Mouse (Mus musculus) c-Kit-positive CD71-negative TER-119-negative erythroid progenitor cells, embryonic 14.5 days (primary cell): ENCODE measurements around the gene E330009J07Rik.

Source experiments
- DNase-seq: peaks from one replicate; pipeline ENCODE4 v3.0.0-alpha.2; 2013; ENCODE audit warnings: low read depth

The E330009J07Rik gene

GRCm38 (mm10) chr6:40429521-40429931 is 6.4 kb downstream of the E330009J07Rik start:
- no peak for DNase-seq

DNA sequence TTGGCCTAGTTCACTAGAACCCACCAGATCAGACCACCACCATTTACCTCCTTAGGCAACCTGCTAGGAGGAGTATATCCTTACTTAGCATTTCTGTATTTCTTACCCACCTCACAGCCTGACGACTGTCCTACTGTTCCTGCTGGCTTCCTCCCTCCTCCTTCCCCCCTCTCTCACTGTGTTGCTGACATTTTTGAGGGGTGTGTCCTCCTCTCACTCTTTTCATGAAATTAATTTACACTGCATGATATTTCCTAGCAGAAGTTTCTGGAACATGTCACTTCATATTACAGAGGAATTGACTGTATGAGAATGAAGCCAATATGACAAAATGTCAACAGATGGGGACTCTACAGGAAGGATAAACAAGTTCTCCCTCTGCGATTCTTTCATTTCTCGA is 7.2 kb downstream of the E330009J07Rik start:
- DNase-seq, result no peak

DNA sequence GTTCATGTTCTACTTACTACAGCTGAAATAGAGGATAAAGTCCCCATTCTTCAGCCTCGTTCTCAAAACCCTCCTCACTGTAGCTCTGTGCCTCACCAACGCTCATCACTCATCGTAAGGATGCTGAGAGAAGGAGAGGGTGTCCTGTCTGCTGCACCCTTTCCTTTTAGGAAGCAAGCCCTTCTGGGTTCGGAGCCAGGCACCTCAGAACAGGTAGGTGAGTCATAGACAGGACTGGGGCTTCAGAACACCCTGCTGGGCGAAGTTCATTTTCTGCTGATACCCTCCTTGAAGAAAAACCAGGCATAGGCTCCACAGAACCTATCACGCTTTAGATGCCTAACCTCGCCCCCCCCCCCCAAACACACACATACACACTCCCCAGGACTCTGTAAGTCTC is 8.5 kb downstream of the E330009J07Rik start:
- DNase-seq, result no peak

- DNase-seq, result no peak
Measured at GRCm38 (mm10) chr6:40423774-40424173, 12.2 kb downstream of the E330009J07Rik start.

- no peak for DNase-seq
Measured at GRCm38 (mm10) chr6:40423013-40423412, 12.9 kb downstream of the E330009J07Rik start.

- no peak for DNase-seq
Measured at GRCm38 (mm10) chr6:40421099-40421498, 14.8 kb downstream of the E330009J07Rik start.

DNA sequence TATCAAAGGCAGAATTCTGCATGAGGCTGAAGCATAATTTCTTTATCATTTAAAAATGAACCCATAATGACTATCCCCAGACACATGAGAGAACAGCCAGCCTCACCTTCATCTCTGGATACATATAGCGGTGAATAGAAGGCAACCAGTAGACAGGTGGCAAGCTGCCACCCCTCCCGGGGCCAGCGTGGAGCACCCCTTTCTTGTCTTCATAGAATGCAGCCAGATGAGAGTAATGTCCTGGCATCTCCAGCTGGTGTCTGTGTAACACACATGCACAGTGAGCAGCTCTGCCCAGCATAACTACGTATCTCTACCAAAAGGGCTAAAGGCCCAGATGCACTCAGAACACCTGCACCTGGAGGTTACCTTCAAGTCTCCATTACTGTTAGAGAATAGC is 17.5 kb downstream of the E330009J07Rik start:
- no peak for DNase-seq

- no peak for DNase-seq
Measured at GRCm38 (mm10) chr6:40415799-40416198, 20.1 kb downstream of the E330009J07Rik start.

- DNase-seq, result no peak
Measured at GRCm38 (mm10) chr6:40413565-40413964, 22.4 kb downstream of the E330009J07Rik start.

- no peak for DNase-seq
Measured at GRCm38 (mm10) chr6:40413046-40413445, 22.9 kb downstream of the E330009J07Rik start.

- no peak for DNase-seq
Measured at GRCm38 (mm10) chr6:40411085-40411484, 24.9 kb downstream of the E330009J07Rik start.

GRCm38 (mm10) chr6:40403640-40404285 is 32.2 kb downstream of the E330009J07Rik start:
- no peak for DNase-seq

- DNase-seq, result no peak
Measured at GRCm38 (mm10) chr6:40402031-40402430, 33.9 kb downstream of the E330009J07Rik start.

DNA sequence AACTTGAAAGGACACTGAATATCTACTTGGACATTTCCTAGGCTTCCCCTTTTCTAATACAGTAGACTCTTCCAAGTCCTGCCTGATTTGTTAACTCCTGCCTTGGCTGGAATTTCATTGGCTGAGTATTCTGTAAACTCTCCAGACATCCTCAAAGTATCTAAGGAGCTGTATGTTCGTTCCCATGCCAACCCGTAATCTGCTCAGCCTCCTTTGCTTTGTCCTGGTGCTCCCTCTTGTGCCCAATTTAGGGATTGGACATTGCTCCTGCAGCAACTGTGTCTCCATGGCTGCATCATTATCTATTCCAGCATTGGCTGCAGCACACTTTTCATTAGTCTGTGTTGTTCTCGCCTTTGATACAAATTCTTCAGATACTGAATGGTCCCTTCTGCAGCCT is 42.7 kb downstream of the E330009J07Rik start:
- DNase-seq, result peak; percentile 23

DNA sequence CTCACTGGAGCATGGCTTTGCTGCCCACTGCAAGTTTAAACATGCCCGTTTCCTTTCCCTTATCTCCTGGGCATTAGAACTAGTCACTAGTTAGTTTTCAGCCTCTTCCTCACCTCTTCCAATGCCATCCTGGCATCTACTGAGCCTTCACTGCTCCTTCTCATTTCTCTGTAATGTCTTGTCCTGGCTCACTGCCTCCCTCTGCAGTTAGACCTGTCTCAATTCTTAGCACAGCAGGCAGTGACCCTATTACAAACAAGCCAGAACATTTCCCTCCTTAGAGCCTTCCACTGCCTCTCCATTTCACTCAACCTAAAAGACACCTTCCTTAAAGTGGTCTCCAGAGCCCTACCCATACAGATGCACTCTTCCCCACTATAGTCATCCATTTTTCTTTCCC is 45.0 kb downstream of the E330009J07Rik start:
- no peak for DNase-seq

GRCm38 (mm10) chr6:40388660-40389059 is 47.3 kb downstream of the E330009J07Rik start:
- peak; percentile 6 for DNase-seq

- no peak for DNase-seq
Measured at GRCm38 (mm10) chr6:40385682-40386081, 50.3 kb downstream of the E330009J07Rik start.

DNA sequence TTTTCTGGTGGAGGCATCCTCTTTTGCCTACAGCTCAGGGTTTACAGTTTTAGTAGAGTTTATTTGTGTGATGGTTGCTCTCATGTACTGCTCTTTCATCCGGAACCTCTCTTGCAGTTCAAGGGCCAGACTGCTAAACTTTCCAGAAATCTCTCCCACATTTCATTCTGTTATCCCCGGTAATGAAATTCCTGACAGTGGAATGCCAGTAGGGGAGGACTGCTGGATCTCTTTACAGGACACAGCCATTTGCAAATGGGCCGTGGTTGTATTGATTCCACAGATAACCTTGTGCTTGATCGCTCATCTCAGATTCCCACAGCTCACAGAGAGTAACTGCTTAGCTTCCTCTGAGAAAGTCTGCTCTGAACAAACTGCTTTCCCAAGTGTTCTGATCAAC is 54.0 kb downstream of the E330009J07Rik start:
- DNase-seq, result no peak

DNA sequence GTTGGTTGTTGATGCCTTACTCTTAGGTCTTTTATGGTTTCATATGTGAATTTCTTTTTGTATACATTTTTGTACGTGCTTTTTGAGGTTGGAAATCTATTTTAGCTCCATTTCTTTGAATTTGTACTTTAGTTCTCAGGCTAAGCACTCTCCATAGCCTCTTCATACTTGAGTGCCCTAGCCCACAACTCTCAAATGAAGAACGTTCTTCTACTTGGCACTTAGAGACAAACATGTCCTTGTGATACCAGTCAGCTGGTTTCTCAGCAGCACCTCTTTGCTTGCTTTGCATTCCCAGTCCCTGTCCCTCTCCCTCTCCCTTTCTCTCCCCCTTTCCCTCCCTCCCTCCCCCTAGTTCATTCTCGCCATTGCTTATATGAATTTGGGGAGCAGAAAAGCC is 55.8 kb downstream of the E330009J07Rik start:
- DNase-seq, result no peak

DNA sequence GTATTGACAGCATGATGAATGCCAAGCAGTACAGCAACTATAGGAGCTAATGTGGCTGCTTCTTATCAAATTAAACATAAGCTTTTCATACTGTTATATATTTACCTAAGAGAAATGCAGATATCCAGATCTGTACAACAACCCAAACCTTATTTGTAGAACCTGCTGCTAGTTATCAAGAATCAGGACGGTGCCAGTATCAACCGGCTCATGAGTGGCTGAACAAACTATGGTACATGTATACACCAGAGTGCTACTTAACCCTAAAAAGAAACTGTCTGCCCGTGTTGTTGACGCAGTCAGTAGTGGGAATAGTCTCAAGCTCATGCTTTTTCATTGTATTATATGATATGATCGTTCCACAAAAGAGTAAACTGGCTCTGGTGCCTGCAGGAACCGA is 64.9 kb downstream of the E330009J07Rik start:
- DNase-seq, result no peak

DNA sequence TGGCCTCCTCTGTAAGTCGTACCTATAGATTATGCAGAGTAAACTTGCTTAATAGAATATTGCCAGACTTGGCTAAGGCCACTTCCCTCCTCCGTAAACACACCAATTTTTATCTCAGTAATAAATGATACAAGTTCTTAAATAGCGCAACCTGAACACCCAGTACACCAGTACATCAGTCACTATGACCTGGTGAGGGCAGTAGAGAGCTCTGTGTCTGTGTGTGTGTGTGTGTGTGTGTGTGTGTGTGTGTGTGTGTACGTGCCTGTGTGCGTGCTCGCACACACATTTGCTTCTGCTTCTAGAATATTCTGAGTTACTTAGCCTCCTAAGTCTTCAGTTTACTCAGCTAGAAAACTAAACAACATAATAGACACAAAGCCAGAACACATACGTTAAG is 82.6 kb downstream of the E330009J07Rik start:
- no peak for DNase-seq
